Mouse (Mus musculus) lung, postnatal 0 days (tissue): ENCODE measurements around the gene Fam114a1.

Experiments
- CTCF ChIP-seq: IDR thresholded peaks from 2 replicates; pipeline ENCODE4 v1.5.1; 2016; ENCODE audit warnings: antibody characterized with exemption, mild to moderate bottlenecking
- EP300 ChIP-seq: IDR thresholded peaks from 2 replicates; pipeline ENCODE4 v1.6.1; 2016; ENCODE audit warnings: antibody characterized with exemption, mild to moderate bottlenecking, control low read depth

GRCm38 (mm10) chr5:65081836-65082235, 112.0 kb downstream of the Fam114a1 start:
- TF ChIP-seq CTCF (no peak), EP300 (no peak)
